Mouse (Mus musculus) neural tube, embryonic 11.5 days (tissue): ENCODE data around the gene Mtfp1. TPM values are rescaled to one million over a fixed set of nuclear protein-coding genes. Genes with fewer than 3 reads are reported as not detected.

Experiments
- ATAC-seq: fragments of 200-750 bp; cut with Nextera tagmentation; 2 replicates; pipeline ENCODE4 v1.8.0; 2017; ENCODE audit warnings: moderate number of reproducible peaks, mild to moderate bottlenecking, moderate TSS enrichment, moderate library complexity; ENCODE audit not compliant: insufficient read depth, low FRiP score, low TSS enrichment
- DNase-seq: peaks from one replicate; pipeline ENCODE4 v3.0.0-alpha.2; 2015; ENCODE audit warnings: low spot score
- H3K27ac ChIP-seq: fragments of 300-500 bp; sonication (generic); 2 replicates; pipeline ENCODE4 v1.5.1; 2014; ENCODE audit warnings: low read depth, mild to moderate bottlenecking, low read length
- H3K27me3 ChIP-seq: fragments of 300-500 bp; sonication (generic); 2 replicates; pipeline ENCODE4 v1.6.1; 2014; ENCODE audit warnings: mild to moderate bottlenecking, low read length, mixed read lengths; ENCODE audit not compliant: control insufficient read depth, insufficient read depth
- H3K36me3 ChIP-seq: fragments of 300-500 bp; sonication (generic); 2 replicates; pipeline ENCODE4 v1.6.1; 2014; ENCODE audit warnings: mild to moderate bottlenecking, low read length, moderate library complexity, mixed read lengths; ENCODE audit not compliant: control insufficient read depth, insufficient read depth
- H3K4me1 ChIP-seq: fragments of 300-500 bp; sonication (generic); 2 replicates; pipeline ENCODE4 v1.6.1; 2014; ENCODE audit warnings: low read length, mixed read lengths; ENCODE audit not compliant: control insufficient read depth, insufficient read depth
- H3K4me2 ChIP-seq: fragments of 300-500 bp; sonication (generic); 2 replicates; pipeline ENCODE4 v1.6.1; 2014; ENCODE audit warnings: low read depth, mild to moderate bottlenecking, moderate library complexity
- H3K4me3 ChIP-seq: fragments of 300-500 bp; sonication (generic); 2 replicates; pipeline ENCODE4 v1.5.1; 2014; ENCODE audit warnings: low read depth, low read length
- H3K9ac ChIP-seq: fragments of 300-500 bp; sonication (generic); 2 replicates; pipeline ENCODE4 v1.6.1; 2014; ENCODE audit warnings: mild to moderate bottlenecking, low read length
- H3K9me3 ChIP-seq: fragments of 300-500 bp; sonication (generic); 2 replicates; pipeline ENCODE4 v1.6.1; 2016; ENCODE audit warnings: low read length; ENCODE audit not compliant: control insufficient read depth
- WGBS: fragments of 180-500 bp; shearing (Covaris S2); extraction: QIAGEN DNeasy Blood & Tissue Kit; methylation state at CpG from one replicate; pipeline ENCODE4 v1.1.7; 2014; 5-methylcytosine and 5-hydroxymethylcytosine counted together
- microRNA-seq: library from miRNA; unstranded; fragments of <30 nt; microRNA quantifications from one replicate; pipeline ENCODE4, GENCODE M21; 2016
- polyA plus RNA-seq: library from polyadenylated mRNA; unstranded; fragments of >200 nt; fragmentation: Nextera tagmentation; extraction: Ambion mirVana; gene quantifications from 2 replicates; pipeline ENCODE4 v1.2.1, GENCODE M21; 2014

Gene Mtfp1
- polyA plus RNA-seq, 1 experiment from 2014 or later: 6.7 TPM

- Histone ChIP-seq H3K4me2 (no peak overlapping the region), H3K36me3 (no peaks in the 10 kb centered on the region), H3K9ac (no peak overlapping the region), H3K27me3 (no peaks in the 10 kb centered on the region), H3K27ac (no peak overlapping the region), H3K4me3 (no peak overlapping the region), H3K4me1 (no peaks in the 10 kb centered on the region), H3K9me3 (no peaks in the 10 kb centered on the region)
- 91% methylated on average over 2 of the region's 2 CpGs for WGBS
- ATAC-seq: no peak
- DNase-seq: no peak
These were observed 47.5 kb downstream of the Mtfp1 start for GRCm38 (mm10) chr11:4047766-4048165.

GRCm38 (mm10) chr11:4046526-4046925 lies 48.7 kb downstream of the Mtfp1 start:
- 80% methylated on average over 5 of the region's 5 CpGs for WGBS
- no peaks in the 10 kb centered on the region for H3K36me3 ChIP-seq
- H3K4me2 ChIP-seq: no peak overlapping the region
- DNase-seq (no peak), ATAC-seq (no peak)
- no peaks in the 10 kb centered on the region for H3K27me3 ChIP-seq
- no peak overlapping the region for H3K9ac ChIP-seq
- H3K4me3 ChIP-seq: no peak overlapping the region
- no peaks in the 10 kb centered on the region for H3K4me1 ChIP-seq
- H3K27ac ChIP-seq: no peak overlapping the region
- H3K9me3 ChIP-seq: no peaks in the 10 kb centered on the region

GRCm38 (mm10) chr11:4043081-4043480 lies 52.2 kb downstream of the Mtfp1 start:
- Histone ChIP-seq H3K4me2 (no peak overlapping the region), H3K27ac (no peak overlapping the region), H3K36me3 (no peaks in the 10 kb centered on the region), H3K9ac (no peak overlapping the region), H3K9me3 (no peaks in the 10 kb centered on the region), H3K27me3 (no peaks in the 10 kb centered on the region), H3K4me3 (no peak overlapping the region), H3K4me1 (no peaks in the 10 kb centered on the region)
- 92% methylated on average over 7 of the region's 7 CpGs for WGBS
- DNase-seq: no peak
- ATAC-seq: no peak

Small RNA genes lying within 50 kb of the gene (microRNA-seq; reads per million reads assigned to microRNA genes)
- 5.2 reads per million, percentile 13 among the genes with 10 or more reads in this experiment for gene Mir3060

Other genes starting within 250 kb of the Mtfp1 start
- gene Osbp2, start 231.5 kb downstream of the Mtfp1 start, polyA plus RNA-seq: 2.4 and 2.5 TPM in 2 replicates
- 0.23 and 0.27 TPM in 2 replicates for gene 4921536K21Rik, start 200.3 kb downstream of the Mtfp1 start, polyA plus RNA-seq
- gene Dusp18, start 200.2 kb downstream of the Mtfp1 start, polyA plus RNA-seq: 20.2 and 21.2 TPM in 2 replicates
- gene Slc35e4, start 180.8 kb downstream of the Mtfp1 start, polyA plus RNA-seq: 3.9 and 4.5 TPM in 2 replicates
- gene Tcn2, start 163.3 kb downstream of the Mtfp1 start, polyA plus RNA-seq: 31.4 and 31.7 TPM in 2 replicates
- 75.2 and 75.8 TPM in 2 replicates for gene Pes1, start 131.5 kb downstream of the Mtfp1 start, polyA plus RNA-seq
- 0.20 TPM in 1 of 2 replicates, not detected in the other for gene 4930556J24Rik, start 118.7 kb downstream of the Mtfp1 start, polyA plus RNA-seq
- 1.0 and 1.2 TPM in 2 replicates for gene Gal3st1, start 111.8 kb downstream of the Mtfp1 start, polyA plus RNA-seq
- not detected in 2 replicates for gene Sec14l4, start 64.0 kb downstream of the Mtfp1 start, polyA plus RNA-seq
- gene Sec14l3, start 30.6 kb downstream of the Mtfp1 start, polyA plus RNA-seq: not detected in 2 replicates
- gene Sec14l2, start 28.0 kb upstream of the Mtfp1 start, polyA plus RNA-seq: 2.1 and 2.3 TPM in 2 replicates
- gene Rnf215, start 39.8 kb upstream of the Mtfp1 start, polyA plus RNA-seq: 29.4 and 29.7 TPM in 2 replicates
- gene Ccdc157, start 64.8 kb upstream of the Mtfp1 start, polyA plus RNA-seq: 3.3 and 4.0 TPM in 2 replicates
- 88.4 and 91.1 TPM in 2 replicates for gene Sf3a1, start 64.9 kb upstream of the Mtfp1 start, polyA plus RNA-seq
- gene Tbc1d10a, start 91.3 kb upstream of the Mtfp1 start, polyA plus RNA-seq: 20.5 and 22.1 TPM in 2 replicates
- 1.9 and 2.1 TPM in 2 replicates for gene Castor1, start 122.8 kb upstream of the Mtfp1 start, polyA plus RNA-seq
- not detected in 2 replicates for gene Osm, start 141.0 kb upstream of the Mtfp1 start, polyA plus RNA-seq
- gene Lif, start 162.1 kb upstream of the Mtfp1 start, polyA plus RNA-seq: not detected in 2 replicates